Mouse (Mus musculus) ES-Bruce4 (cell line): ENCODE measurements around the gene Psap.

Source experiments
- CTCF ChIP-seq: IDR thresholded peaks from one replicate; pipeline ENCODE4 v1.8.1; 2011; ENCODE audit warnings: low read depth, low read length
- EP300 ChIP-seq: IDR thresholded peaks from 2 replicates; pipeline ENCODE4 v1.6.1; 2011; ENCODE audit warnings: low read depth, low read length; ENCODE audit not compliant: insufficient read depth
- POLR2A ChIP-seq: IDR thresholded peaks from one replicate; pipeline ENCODE4 v1.8.1; 2011; ENCODE audit warnings: low read length; ENCODE audit not compliant: insufficient read depth

DNA sequence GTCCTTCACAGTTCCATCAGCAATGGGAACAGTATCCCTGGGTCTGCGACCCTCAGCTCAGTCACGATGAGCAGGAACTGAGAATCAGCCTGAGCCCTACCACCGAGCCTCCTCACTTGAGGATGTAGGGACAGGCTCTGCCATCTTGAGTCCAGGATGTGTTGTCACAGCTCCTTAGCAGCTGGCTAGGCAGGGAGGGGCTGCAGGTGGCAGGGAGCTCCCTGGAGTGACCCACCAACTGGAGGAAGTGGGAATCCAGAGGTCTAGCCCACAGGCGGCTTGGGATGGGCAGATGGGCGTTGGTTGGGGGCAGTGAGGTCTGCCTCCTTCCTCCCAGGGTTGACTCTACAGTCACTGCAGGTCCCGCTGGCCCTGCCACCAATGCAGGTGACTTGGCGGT lies 14.1 kb upstream of the Psap start:
- TF ChIP-seq CTCF (no peak), POLR2A (no peak), EP300 (no peak)
